Mouse (Mus musculus): ENCODE results near the gene Crygs. TPM values are rescaled to one million over a fixed set of nuclear protein-coding genes. Genes with fewer than 3 reads are reported as not detected.
"Not testable (repeated sequence)": the region's sequence is repeated elsewhere in the genome, so short reads cannot be mapped to it uniquely, and the experiment has no call there.

Crygs gene
- total RNA-seq, 2 experiments from 2014 or later, result not detected

- ATAC-seq (replicated peaks; ENCODE audit: low FRiP score, poor library complexity, severe bottlenecking), result no peak
Observed at GRCm38 (mm10) chr16:22795497-22795896, 15.9 kb downstream of the Crygs start.

DNA sequence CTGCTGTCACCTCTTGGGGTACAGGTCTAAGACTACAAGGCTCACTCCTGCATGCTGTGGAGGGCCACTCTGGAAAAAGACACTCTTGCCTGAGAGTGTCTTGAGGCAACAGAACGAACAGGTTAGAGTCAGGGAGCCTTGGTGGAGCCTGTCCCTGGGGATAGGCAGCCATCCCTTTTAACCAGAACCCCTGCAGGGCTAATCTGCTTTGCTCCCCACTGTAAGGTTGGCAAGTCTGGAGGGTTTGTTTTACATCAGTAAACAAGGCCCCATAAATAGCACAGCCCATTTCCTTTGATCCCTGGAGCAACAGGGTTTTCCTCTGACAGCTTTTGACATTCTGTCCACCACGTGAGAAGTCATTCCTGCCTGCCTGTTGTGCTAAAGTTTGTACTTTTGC, 20.1 kb downstream of the Crygs start:
- no peak for ATAC-seq (replicated peaks; ENCODE audit: low FRiP score, poor library complexity, severe bottlenecking)

GRCm38 (mm10) chr16:22789908-22790367, 21.4 kb downstream of the Crygs start:
- no peak for ATAC-seq (replicated peaks; ENCODE audit: low FRiP score, poor library complexity, severe bottlenecking)

- no peak for ATAC-seq (replicated peaks; ENCODE audit: low FRiP score, poor library complexity, severe bottlenecking)
Observed at GRCm38 (mm10) chr16:22782686-22783085, 28.7 kb downstream of the Crygs start.

GRCm38 (mm10) chr16:22779228-22779835, 32.0 kb downstream of the Crygs start:
- ATAC-seq (replicated peaks; ENCODE audit: low FRiP score, poor library complexity, severe bottlenecking), result no peak

- not testable (repeated sequence) for ATAC-seq (replicated peaks; ENCODE audit: low FRiP score, poor library complexity, severe bottlenecking)
Observed at GRCm38 (mm10) chr16:22778296-22778695, 33.1 kb downstream of the Crygs start.

GRCm38 (mm10) chr16:22775471-22775985, 35.8 kb downstream of the Crygs start:
- ATAC-seq (replicated peaks; ENCODE audit: low FRiP score, poor library complexity, severe bottlenecking), result no peak

DNA sequence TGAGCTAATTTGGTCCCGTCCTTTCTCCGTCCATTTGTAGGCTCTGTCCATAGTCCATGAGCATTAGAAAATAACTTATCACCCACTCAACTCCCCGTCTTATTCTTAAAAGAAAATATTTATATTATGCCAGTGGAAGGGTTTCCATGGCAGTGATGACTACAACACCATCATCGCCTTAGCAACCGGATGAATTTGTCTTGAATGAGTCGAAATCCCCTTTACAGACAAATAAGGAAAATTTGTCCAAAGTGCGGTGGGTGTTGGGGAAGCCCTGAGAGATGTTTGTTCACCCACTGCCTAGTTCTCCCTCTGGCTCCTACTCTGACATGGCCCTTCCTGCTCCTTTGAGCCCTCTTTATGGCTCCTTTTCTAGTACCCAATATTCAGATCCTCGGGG, 42.7 kb downstream of the Crygs start:
- no peak for ATAC-seq (replicated peaks; ENCODE audit: low FRiP score, poor library complexity, severe bottlenecking)

GRCm38 (mm10) chr16:22767405-22767804, 44.0 kb downstream of the Crygs start:
- no peak for ATAC-seq (replicated peaks; ENCODE audit: low FRiP score, poor library complexity, severe bottlenecking)

DNA sequence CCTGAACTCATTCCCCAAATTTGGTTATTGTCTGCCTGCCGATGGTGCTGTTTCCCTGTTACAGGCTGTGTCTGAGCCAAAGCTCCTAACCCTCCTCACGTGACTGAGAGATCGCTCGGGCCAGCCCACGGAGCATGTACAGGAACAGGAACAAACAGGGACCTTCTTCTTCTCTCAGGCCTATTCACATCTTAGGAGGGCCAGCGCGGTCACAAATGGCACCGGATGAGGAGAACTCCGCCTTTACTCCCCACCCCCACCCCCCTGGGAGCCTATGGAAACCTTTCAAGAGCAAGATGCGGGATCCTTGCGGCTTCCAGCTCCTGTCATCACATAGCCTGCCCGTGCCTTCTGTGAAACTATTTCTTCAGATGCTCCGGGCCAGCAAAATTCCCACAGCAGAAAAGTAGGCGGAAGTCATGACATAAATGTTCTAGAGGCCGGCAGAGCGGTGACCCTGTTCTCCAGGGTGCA, 44.6 kb downstream of the Crygs start:
- no peak for ATAC-seq (replicated peaks; ENCODE audit: low FRiP score, poor library complexity, severe bottlenecking)

DNA sequence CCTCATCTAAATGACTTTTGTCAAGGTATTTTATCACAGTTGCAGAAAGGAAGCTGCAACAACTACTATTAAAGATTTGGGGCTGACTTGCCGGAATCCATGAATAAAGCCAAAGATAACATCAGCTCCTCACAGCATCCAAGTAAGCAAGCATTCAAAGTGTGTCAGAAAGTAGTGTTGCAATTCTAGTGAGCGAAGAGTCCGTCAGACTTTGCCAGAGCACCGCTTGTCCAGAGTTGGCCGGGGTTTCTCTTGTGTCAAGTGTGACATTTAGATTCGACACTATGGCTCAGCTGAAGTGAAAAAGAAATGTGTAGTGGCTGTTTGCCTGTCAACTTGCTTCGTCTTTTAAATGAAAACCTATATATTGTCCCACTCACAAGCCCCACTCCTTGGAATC, 45.8 kb downstream of the Crygs start:
- no peak for ATAC-seq (replicated peaks; ENCODE audit: low FRiP score, poor library complexity, severe bottlenecking)

Other genes with a start within 250 kb of the Crygs start
- 10.0 and 10.2 TPM in 2 replicates for gene Dgkg, start 154.4 kb downstream of the Crygs start, total RNA-seq (2015; ENCODE audit: low replicate concordance)
- gene Dgkg, start 154.4 kb downstream of the Crygs start, total RNA-seq (2017; ENCODE audit: low replicate concordance), result 3.1 and 7.7 TPM in 2 replicates
- 12.5 and 13.6 TPM in 2 replicates for gene Tbccd1, start 46.1 kb upstream of the Crygs start, total RNA-seq (2015; ENCODE audit: low replicate concordance)
- 21.0 and 21.3 TPM in 2 replicates for gene Tbccd1, start 46.1 kb upstream of the Crygs start, total RNA-seq (2017; ENCODE audit: low replicate concordance)
- gene Dnajb11, start 46.3 kb upstream of the Crygs start, total RNA-seq (2015; ENCODE audit: low replicate concordance), result 27.2 and 43.8 TPM in 2 replicates
- gene Dnajb11, start 46.3 kb upstream of the Crygs start, total RNA-seq (2017; ENCODE audit: low replicate concordance), result 42.3 and 65.0 TPM in 2 replicates
- gene Ahsg, start 79.7 kb upstream of the Crygs start, total RNA-seq (2015; ENCODE audit: low replicate concordance), result not detected in 2 replicates
- not detected in 2 replicates for gene Ahsg, start 79.7 kb upstream of the Crygs start, total RNA-seq (2017; ENCODE audit: low replicate concordance)
- not detected in 2 replicates for gene Fetub, start 106.8 kb upstream of the Crygs start, total RNA-seq (2015; ENCODE audit: low replicate concordance)
- not detected in 2 replicates for gene Fetub, start 106.8 kb upstream of the Crygs start, total RNA-seq (2017; ENCODE audit: low replicate concordance)
- gene Hrg, start 139.5 kb upstream of the Crygs start, total RNA-seq (2015; ENCODE audit: low replicate concordance), result not detected in 2 replicates
- gene Hrg, start 139.5 kb upstream of the Crygs start, total RNA-seq (2017; ENCODE audit: low replicate concordance), result not detected in 2 replicates
- gene Kng2, start 217.9 kb upstream of the Crygs start, total RNA-seq (2015; ENCODE audit: low replicate concordance), result not detected in 2 replicates
- gene Kng2, start 217.9 kb upstream of the Crygs start, total RNA-seq (2017; ENCODE audit: low replicate concordance), result 2.1 and 3.2 TPM in 2 replicates
- not detected in 2 replicates for gene Kng1, start 246.3 kb upstream of the Crygs start, total RNA-seq (2015; ENCODE audit: low replicate concordance)
- gene Kng1, start 246.3 kb upstream of the Crygs start, total RNA-seq (2017; ENCODE audit: low replicate concordance), result 0.51 TPM in 1 of 2 replicates, not detected in the other

All from erythroblast, adult 5-6 weeks (primary cell).